Mouse (Mus musculus) embryonic facial prominence, embryonic 14.5 days (tissue): Measurements from ENCODE around the gene Rnf214. TPM values are rescaled to one million over a fixed set of nuclear protein-coding genes. Genes with fewer than 3 reads are reported as not detected.

Source experiments
- ATAC-seq: fragments of 200-750 bp; cut with Nextera tagmentation; 2 replicates; pipeline ENCODE4 v1.8.0; 2017; ENCODE audit warnings: low read depth, moderate number of reproducible peaks, moderate TSS enrichment
- DNase-seq: peaks from one replicate; pipeline ENCODE4 v3.0.0-alpha.2; 2015; ENCODE audit warnings: low spot score
- H3K27ac ChIP-seq: fragments of 300-500 bp; sonication (generic); replicated peaks from 2 replicates; pipeline ENCODE4 v1.5.1; 2014; ENCODE audit warnings: low read depth, mild to moderate bottlenecking, low read length, moderate library complexity
- H3K27me3 ChIP-seq: fragments of 300-500 bp; sonication (generic); replicated peaks from 2 replicates; pipeline ENCODE4 v1.6.1; 2014; ENCODE audit warnings: low read length; ENCODE audit not compliant: control insufficient read depth, insufficient read depth
- H3K36me3 ChIP-seq: fragments of 300-500 bp; sonication (generic); 2 replicates; pipeline ENCODE4 v1.6.1; 2014; ENCODE audit warnings: low read length, mixed read lengths; ENCODE audit not compliant: control insufficient read depth, insufficient read depth
- H3K4me1 ChIP-seq: fragments of 300-500 bp; sonication (generic); 2 replicates; pipeline ENCODE4 v1.6.1; 2014; ENCODE audit warnings: antibody characterized with exemption, low read length; ENCODE audit not compliant: control insufficient read depth, insufficient read depth
- H3K4me2 ChIP-seq: fragments of 300-500 bp; sonication (generic); 2 replicates; pipeline ENCODE4 v1.6.1; 2014; ENCODE audit warnings: low read depth, mild to moderate bottlenecking, low read length, moderate library complexity, mixed read lengths
- H3K4me3 ChIP-seq: fragments of 300-500 bp; sonication (generic); 2 replicates; pipeline ENCODE4 v1.5.1; 2014; ENCODE audit warnings: low read depth, mild to moderate bottlenecking, low read length
- H3K9ac ChIP-seq: fragments of 300-500 bp; sonication (generic); 2 replicates; pipeline ENCODE4 v1.6.1; 2014; ENCODE audit warnings: low read depth, mild to moderate bottlenecking, low read length, moderate library complexity, mixed read lengths
- H3K9me3 ChIP-seq: fragments of 300-500 bp; sonication (generic); 2 replicates; pipeline ENCODE4 v1.6.1; 2016; ENCODE audit warnings: low read length; ENCODE audit not compliant: control insufficient read depth
- WGBS: fragments of 180-500 bp; shearing (Covaris S2); extraction: QIAGEN DNeasy Blood & Tissue Kit; methylation state at CpG from one replicate; pipeline ENCODE4 v1.1.7; 2014; 5-methylcytosine and 5-hydroxymethylcytosine counted together
- polyA plus RNA-seq: library from polyadenylated mRNA; unstranded; fragments of >200 nt; fragmentation: Nextera tagmentation; extraction: Ambion mirVana; gene quantifications from 2 replicates; pipeline ENCODE4 v1.2.1, GENCODE M21; 2014

Rnf214 gene
- polyA plus RNA-seq, 1 experiment from 2014 or later: 47.7 TPM

DNA sequence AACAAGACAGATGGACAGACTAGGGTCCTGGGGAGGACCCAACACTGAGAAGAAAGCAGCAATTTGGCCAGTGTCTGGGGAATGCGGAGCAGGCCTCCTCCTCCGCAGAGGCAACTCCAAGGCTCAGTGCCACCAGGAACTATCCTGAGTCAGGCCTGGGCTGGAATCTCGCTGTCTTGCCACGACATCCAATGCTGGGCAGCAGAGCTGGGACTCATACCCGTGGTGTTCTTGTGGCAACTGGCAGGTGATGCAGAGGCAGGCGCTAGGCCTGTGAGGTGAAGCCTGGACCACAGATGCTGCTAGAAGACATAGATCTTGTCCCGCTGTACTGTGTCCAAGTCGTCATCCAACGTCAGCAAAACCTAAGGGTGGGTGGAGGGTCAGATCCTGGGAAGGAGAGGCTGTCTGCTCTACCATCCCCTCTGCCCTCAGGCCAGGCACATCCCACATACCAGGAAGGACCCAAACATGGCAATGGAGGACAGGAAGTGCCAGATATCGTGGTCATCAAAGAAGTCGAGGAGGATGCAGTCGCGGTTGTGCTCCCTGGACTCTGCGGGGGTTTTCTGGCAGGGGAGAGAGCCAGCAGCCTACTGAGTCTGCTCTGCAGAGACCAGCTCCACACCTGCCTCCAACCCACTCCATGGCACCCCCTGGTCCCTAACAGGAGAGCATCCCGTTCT lies 32.4 kb upstream of the Rnf214 start:
- no peak overlapping the region for H3K4me2 ChIP-seq
- no peak overlapping the region for H3K27ac ChIP-seq
- peaks cover 50% of the 10 kb centered on the region for H3K36me3 ChIP-seq
- no peak overlapping the region for H3K9ac ChIP-seq
- DNase-seq: no peak
- no peaks in the 10 kb centered on the region for H3K27me3 ChIP-seq
- no peaks in the 10 kb centered on the region for H3K9me3 ChIP-seq
- ATAC-seq: no peak
- no peaks in the 10 kb centered on the region; the same call in 1 of the 2 replicates for H3K4me1 ChIP-seq
- H3K4me3 ChIP-seq: no peak overlapping the region
- WGBS: 80% methylated on average over 15 of the region's 15 CpGs

DNA sequence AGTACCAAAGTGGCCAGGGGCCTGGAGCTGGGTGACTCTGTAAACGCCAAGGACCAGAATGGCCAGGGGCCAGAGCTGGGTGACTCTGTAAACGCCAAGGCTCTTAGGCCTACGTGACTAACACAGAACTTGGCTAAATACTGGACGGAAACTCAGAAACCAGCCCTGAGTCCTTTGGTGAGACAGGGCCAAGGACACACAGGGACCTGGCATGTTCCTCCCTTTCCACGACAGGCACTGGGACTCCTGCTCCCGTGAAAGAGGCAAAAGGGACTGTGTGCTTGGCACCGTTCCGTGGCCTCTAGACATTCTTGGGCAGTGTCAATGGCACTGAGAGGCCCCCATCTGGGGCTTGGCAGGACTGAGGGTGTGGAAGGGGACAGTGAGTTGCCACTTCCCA lies 31.4 kb upstream of the Rnf214 start:
- no peaks in the 10 kb centered on the region for H3K27me3 ChIP-seq
- no peak overlapping the region for H3K4me3 ChIP-seq
- no peak overlapping the region for H3K27ac ChIP-seq
- no peaks in the 10 kb centered on the region for H3K9me3 ChIP-seq
- H3K4me1 ChIP-seq: no peaks in the 10 kb centered on the region; the same call in 1 of the 2 replicates
- no peak overlapping the region for H3K9ac ChIP-seq
- 91% methylated on average over 8 of the region's 8 CpGs for WGBS
- H3K36me3 ChIP-seq: peaks cover 40% of the 10 kb centered on the region
- no peak for DNase-seq
- ATAC-seq: no peak
- H3K4me2 ChIP-seq: no peak overlapping the region

DNA sequence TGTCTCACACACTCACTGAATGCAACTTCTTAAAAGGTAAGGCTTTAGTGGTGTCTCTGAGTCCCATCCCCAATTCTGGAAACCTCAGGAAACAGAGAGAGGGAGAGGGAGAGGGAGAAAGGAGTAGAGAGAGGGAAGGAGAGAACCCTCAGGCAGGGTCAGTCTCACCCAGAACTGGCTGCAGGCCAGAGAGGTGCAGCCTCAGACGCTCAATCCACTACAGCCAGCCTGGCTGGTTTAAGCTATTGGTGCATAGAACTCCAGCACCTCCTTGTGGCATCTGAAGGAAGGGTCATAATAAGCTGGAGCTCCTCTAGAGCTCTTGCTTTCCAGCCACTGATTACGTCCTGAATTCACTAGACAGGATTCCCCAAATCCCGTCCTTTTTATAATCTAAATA lies 30.2 kb upstream of the Rnf214 start:
- H3K27ac ChIP-seq: no peak overlapping the region
- peak; percentile 75 for ATAC-seq
- no peaks in the 10 kb centered on the region for H3K9me3 ChIP-seq
- H3K36me3 ChIP-seq: peaks cover 28% of the 10 kb centered on the region
- H3K4me2 ChIP-seq: no peak overlapping the region
- H3K9ac ChIP-seq: no peak overlapping the region
- no peaks in the 10 kb centered on the region; the same call in 1 of the 2 replicates for H3K4me1 ChIP-seq
- no peaks in the 10 kb centered on the region for H3K27me3 ChIP-seq
- H3K4me3 ChIP-seq: no peak overlapping the region
- peak; percentile 87 for DNase-seq
- 21% methylated on average over 3 of the region's 3 CpGs for WGBS

DNA sequence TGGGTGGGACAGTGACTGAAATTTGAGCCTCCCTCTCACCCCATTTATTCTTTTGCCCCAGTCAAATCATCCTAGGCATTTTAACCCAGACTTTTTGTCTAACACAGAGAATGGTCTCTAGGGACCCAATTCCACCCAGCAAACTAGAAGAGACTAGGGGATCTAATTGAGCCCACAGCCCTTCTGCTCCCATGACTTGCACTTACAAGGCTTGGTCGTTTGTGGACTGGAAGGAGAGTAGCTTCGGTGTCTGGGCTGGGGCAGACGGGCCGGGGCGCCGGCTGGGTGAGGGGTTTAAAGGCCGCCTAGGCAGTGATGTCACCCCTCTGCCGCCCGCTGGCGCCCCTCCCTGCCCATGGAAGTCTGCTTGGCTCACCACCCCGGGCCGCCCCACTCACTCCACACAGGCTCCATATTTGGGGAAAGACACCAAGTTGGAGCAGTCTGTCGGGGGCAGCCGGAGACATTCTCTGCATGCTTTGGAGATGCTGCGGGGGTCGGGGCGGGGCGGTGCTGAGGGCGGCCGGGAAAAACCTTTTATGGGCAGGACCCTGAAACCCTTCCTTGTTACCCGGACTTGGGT lies 29.0 kb upstream of the Rnf214 start, which contains the start of gene Tagln:
TSS of gene Tagln (minus strand) at position 431 of the 583 bp plus-strand sequence.
- H3K27ac ChIP-seq: peak within 1 kb of the TSS; percentile 16; the same call in 1 of the 2 replicates
- no peaks in the 10 kb centered on the region for H3K9me3 ChIP-seq
- DNase-seq (peak; percentile 72), ATAC-seq (peak; percentile 61)
- peaks cover 24% of the 10 kb centered on the region for H3K36me3 ChIP-seq
- peak within 1 kb of the TSS; percentile 46 for H3K9ac ChIP-seq
- WGBS: 7% methylated on average over 21 of the region's 21 CpGs
- no peaks in the 10 kb centered on the region; the same call in 1 of the 2 replicates for H3K4me1 ChIP-seq
- H3K4me3 ChIP-seq: peak within 1 kb of the TSS; percentile 30
- peak within 1 kb of the TSS; percentile 53 for H3K4me2 ChIP-seq
- H3K27me3 ChIP-seq: no peaks in the 10 kb centered on the region

DNA sequence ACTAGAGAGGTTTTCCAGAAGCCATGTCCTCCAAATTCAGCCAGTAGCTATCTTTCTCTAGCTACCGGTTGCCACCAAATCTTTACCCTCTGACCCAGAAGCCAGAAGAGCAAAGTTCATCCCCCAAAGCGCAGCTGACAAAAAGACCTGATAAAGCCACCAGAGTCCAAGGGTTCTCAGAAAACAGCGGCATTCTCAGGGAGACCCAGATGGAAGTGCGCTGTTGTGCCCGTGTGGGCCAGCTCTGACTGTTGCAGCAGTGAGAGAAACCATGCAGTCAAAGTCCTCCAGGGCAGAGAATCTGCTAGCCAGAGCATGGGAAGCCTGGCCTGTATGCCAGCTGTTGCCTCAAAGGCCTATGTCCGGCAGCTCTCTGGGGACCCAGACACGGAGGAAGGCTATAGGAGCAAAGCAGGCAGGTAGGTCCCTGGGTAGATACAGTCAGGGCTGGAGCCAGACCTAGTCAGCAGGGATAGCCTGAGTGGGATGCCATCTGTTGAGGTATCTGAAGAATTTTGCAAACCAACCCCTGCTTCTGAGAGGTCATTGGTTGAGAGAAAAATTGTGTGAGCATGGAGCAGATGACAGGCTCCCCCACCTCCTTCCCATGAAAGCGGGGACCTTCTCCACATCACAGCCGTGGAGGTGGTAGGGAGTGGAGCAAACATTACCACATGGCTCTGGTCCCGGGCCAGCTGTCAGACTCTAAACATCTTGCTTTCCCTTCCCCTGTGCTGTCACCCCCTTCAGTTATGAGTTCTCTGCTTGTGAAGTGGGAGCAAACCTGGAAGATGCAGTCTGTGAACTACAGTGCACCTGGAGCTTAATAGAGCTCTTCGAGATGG lies 26.1 kb upstream of the Rnf214 start:
- H3K9me3 ChIP-seq: no peaks in the 10 kb centered on the region
- DNase-seq (peak; percentile 26), ATAC-seq (no peak)
- H3K9ac ChIP-seq: no peak overlapping the region
- 64% methylated on average over 11 of the region's 11 CpGs for WGBS
- H3K36me3 ChIP-seq: peaks cover 35% of the 10 kb centered on the region
- H3K4me3 ChIP-seq: no peak overlapping the region
- no peak overlapping the region for H3K4me2 ChIP-seq
- H3K4me1 ChIP-seq: no peaks in the 10 kb centered on the region; the same call in 1 of the 2 replicates
- no peak overlapping the region for H3K27ac ChIP-seq
- H3K27me3 ChIP-seq: no peaks in the 10 kb centered on the region

DNA sequence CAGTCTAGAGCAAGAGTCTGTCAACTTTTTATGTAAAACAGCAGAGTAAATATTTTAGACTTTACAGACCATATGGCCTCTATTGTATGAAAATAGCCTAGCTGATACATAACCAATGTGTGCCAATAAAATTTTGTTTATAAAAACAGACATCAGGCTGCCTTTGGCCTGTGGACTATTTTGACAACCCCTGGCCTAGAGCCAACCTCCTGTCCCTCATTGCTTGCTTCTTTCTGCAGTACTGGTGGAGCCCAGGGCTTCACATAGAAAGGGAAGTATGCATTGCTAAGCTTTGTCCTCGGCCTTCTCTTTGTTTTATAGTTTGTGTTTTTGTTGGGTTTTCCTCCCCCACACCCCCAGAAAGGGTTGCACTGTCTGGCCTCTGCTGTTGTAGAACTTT lies 25.2 kb upstream of the Rnf214 start:
- H3K27ac ChIP-seq: no peak overlapping the region
- WGBS: 61% methylated on average over 1 of the region's 1 CpGs
- H3K4me2 ChIP-seq: no peak overlapping the region
- H3K36me3 ChIP-seq: peaks cover 44% of the 10 kb centered on the region
- no peak overlapping the region for H3K4me3 ChIP-seq
- H3K4me1 ChIP-seq: no peaks in the 10 kb centered on the region; the same call in 1 of the 2 replicates
- H3K9ac ChIP-seq: no peak overlapping the region
- DNase-seq (peak; percentile 13), ATAC-seq (no peak)
- no peaks in the 10 kb centered on the region for H3K27me3 ChIP-seq
- no peaks in the 10 kb centered on the region for H3K9me3 ChIP-seq

DNA sequence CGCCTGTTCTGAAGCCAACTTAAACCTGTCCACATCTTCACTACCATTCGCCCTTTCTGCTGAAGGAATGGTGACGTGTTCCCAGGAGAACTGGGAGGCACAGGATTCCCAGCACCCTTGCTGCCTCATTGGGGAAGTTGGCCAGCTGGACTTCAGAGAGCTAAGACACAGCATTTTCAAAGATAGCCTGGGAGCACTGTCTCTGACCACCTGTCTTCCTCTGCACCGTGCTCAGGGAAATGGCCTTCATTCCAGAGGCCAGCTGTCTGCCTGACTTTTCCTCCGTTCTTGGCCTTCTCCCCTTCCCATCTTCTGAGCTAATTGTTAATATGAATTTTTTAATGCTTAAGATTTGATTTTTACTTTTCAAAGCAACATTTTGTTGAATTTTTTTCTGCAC lies 22.6 kb upstream of the Rnf214 start:
- DNase-seq: no peak
- no peaks in the 10 kb centered on the region for H3K27me3 ChIP-seq
- no peak overlapping the region for H3K27ac ChIP-seq
- WGBS: 83% methylated on average over 5 of the region's 5 CpGs
- no peaks in the 10 kb centered on the region for H3K9me3 ChIP-seq
- H3K9ac ChIP-seq: no peak overlapping the region
- H3K4me3 ChIP-seq: no peak overlapping the region
- no peaks in the 10 kb centered on the region for H3K4me1 ChIP-seq
- peaks cover 68% of the 10 kb centered on the region for H3K36me3 ChIP-seq
- H3K4me2 ChIP-seq: no peak overlapping the region
- no peak for ATAC-seq

DNA sequence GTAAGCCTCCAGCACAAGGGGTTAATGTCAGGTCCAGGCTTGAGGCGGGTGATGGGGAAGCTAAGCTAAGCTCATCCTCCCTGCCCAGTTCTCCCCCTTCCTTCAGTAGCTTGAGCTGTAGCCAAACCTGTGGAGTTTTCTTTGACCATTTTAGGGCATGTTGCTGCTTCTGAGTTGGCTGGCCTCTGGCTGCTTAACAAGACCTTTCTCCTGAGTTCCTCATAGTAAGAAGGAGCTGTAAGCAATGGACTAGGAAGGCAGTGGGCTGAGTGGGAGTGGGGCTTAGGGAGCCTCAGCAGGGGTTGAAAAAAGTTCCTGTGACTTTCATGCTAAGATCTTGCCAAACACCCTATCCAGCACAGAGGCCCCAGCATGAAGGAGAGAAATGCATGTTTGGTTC lies 13.2 kb upstream of the Rnf214 start:
- Histone ChIP-seq H3K27me3 (no peaks in the 10 kb centered on the region), H3K9ac (no peak overlapping the region), H3K27ac (no peak overlapping the region), H3K4me1 (no peaks in the 10 kb centered on the region), H3K36me3 (peaks cover 81% of the 10 kb centered on the region), H3K9me3 (no peaks in the 10 kb centered on the region), H3K4me3 (no peak overlapping the region), H3K4me2 (no peak overlapping the region)
- 42% methylated on average over 1 of the region's 1 CpGs for WGBS
- DNase-seq (no peak), ATAC-seq (no peak)
